Mouse (Mus musculus): ENCODE data around the gene Chst11. TPM values are rescaled to one million over a fixed set of nuclear protein-coding genes. Genes with fewer than 3 reads are reported as not detected.

Gene Chst11
- polyA plus RNA-seq, 1 experiment: 21.1 TPM

GRCm38 (mm10) chr10:82982286-82982685 is 3.0 kb upstream of the Chst11 start:
- 83% methylated on average over 3 of the region's 3 CpGs for WGBS
- TF ChIP-seq CTCF (IDR thresholded peaks at IDR 0.05; ENCODE audit: borderline replicate concordance, insufficient read depth, low read depth, low read length) (no peak), POLR2A (IDR thresholded peaks at IDR 0.05; ENCODE audit: borderline replicate concordance, insufficient read depth, low read length) (no peak)
- H3K4me3 ChIP-seq (replicated peaks; ENCODE audit: insufficient read depth, low read depth, low read length): no peak overlapping the region
- no peaks in the 10 kb centered on the region for H3K27me3 ChIP-seq (ENCODE audit: control insufficient read depth, insufficient read depth, low read length)
- no peak overlapping the region for H3K27ac ChIP-seq (ENCODE audit: insufficient read depth, low read length)
- peaks cover 8% of the 10 kb centered on the region; the same call in 1 of the 2 replicates for H3K4me1 ChIP-seq (ENCODE audit: control insufficient read depth, insufficient read depth, low read length)
- no peak for DNase-seq

GRCm38 (mm10) chr10:82985700-82986131 is 418 bp downstream of the Chst11 start:
- peak overlapping the region; percentile 67 for H3K4me3 ChIP-seq (replicated peaks; ENCODE audit: insufficient read depth, low read depth, low read length)
- peaks cover 12% of the 10 kb centered on the region; the same call in 1 of the 2 replicates for H3K4me1 ChIP-seq (ENCODE audit: control insufficient read depth, insufficient read depth, low read length)
- TF ChIP-seq POLR2A (IDR thresholded peaks at IDR 0.05; ENCODE audit: borderline replicate concordance, insufficient read depth, low read length): no peak
- peak; percentile 33; the same call in 1 of the 2 replicates for TF ChIP-seq CTCF (IDR thresholded peaks at IDR 0.05; ENCODE audit: borderline replicate concordance, insufficient read depth, low read depth, low read length)
- peak; percentile 70 to 77 for DNase-seq
- WGBS: under 1% methylated on average over 32 of the region's 32 CpGs
- H3K27me3 ChIP-seq (ENCODE audit: control insufficient read depth, insufficient read depth, low read length): no peaks in the 10 kb centered on the region
- peak overlapping the region; percentile 64 for H3K27ac ChIP-seq (ENCODE audit: insufficient read depth, low read length)

- 4% methylated on average over 21 of the region's 21 CpGs for WGBS
- no peak for DNase-seq
- peaks cover 12% of the 10 kb centered on the region; the same call in 1 of the 2 replicates for H3K4me1 ChIP-seq (ENCODE audit: control insufficient read depth, insufficient read depth, low read length)
These were observed 1.1 kb downstream of the Chst11 start for GRCm38 (mm10) chr10:82986251-82986992.

GRCm38 (mm10) chr10:82986993-82987349 is 1.7 kb downstream of the Chst11 start:
- no peak for DNase-seq
- no peak overlapping the region for H3K27ac ChIP-seq (ENCODE audit: insufficient read depth, low read length)
- TF ChIP-seq CTCF (IDR thresholded peaks at IDR 0.05; ENCODE audit: borderline replicate concordance, insufficient read depth, low read depth, low read length): no peak
- no peak for TF ChIP-seq POLR2A (IDR thresholded peaks at IDR 0.05; ENCODE audit: borderline replicate concordance, insufficient read depth, low read length)
- H3K27me3 ChIP-seq (ENCODE audit: control insufficient read depth, insufficient read depth, low read length): no peaks in the 10 kb centered on the region
- H3K4me3 ChIP-seq (replicated peaks; ENCODE audit: insufficient read depth, low read depth, low read length): peak overlapping the region; percentile 67
- peaks cover 12% of the 10 kb centered on the region; the same call in 1 of the 2 replicates for H3K4me1 ChIP-seq (ENCODE audit: control insufficient read depth, insufficient read depth, low read length)
- 31% methylated on average over 8 of the region's 8 CpGs for WGBS

More at GRCm38 (mm10) chr10:82986251-82986992, 1.1 kb downstream of the Chst11 start:
- Histone ChIP-seq H3K27me3 (ENCODE audit: control insufficient read depth, insufficient read depth, low read length) (no peaks in the 10 kb centered on the region), H3K4me3 (replicated peaks; ENCODE audit: insufficient read depth, low read depth, low read length) (peak overlapping the region; percentile 67), H3K27ac (ENCODE audit: insufficient read depth, low read length) (peak overlapping the region; percentile 64; the same call in 1 of the 2 replicates)
- TF ChIP-seq CTCF (IDR thresholded peaks at IDR 0.05; ENCODE audit: borderline replicate concordance, insufficient read depth, low read depth, low read length) (no peak), POLR2A (IDR thresholded peaks at IDR 0.05; ENCODE audit: borderline replicate concordance, insufficient read depth, low read length) (no peak)

- Histone ChIP-seq H3K27ac (ENCODE audit: insufficient read depth, low read length) (no peak overlapping the region), H3K4me1 (ENCODE audit: control insufficient read depth, insufficient read depth, low read length) (peaks cover 12% of the 10 kb centered on the region; the same call in 1 of the 2 replicates), H3K4me3 (replicated peaks; ENCODE audit: insufficient read depth, low read depth, low read length) (peak overlapping the region; percentile 51), H3K27me3 (ENCODE audit: control insufficient read depth, insufficient read depth, low read length) (no peaks in the 10 kb centered on the region)
- 51% methylated on average over 4 of the region's 4 CpGs for WGBS
- DNase-seq: no peak
- TF ChIP-seq CTCF (IDR thresholded peaks at IDR 0.05; ENCODE audit: borderline replicate concordance, insufficient read depth, low read depth, low read length) (no peak), POLR2A (IDR thresholded peaks at IDR 0.05; ENCODE audit: borderline replicate concordance, insufficient read depth, low read length) (no peak)
These were observed 2.1 kb downstream of the Chst11 start for GRCm38 (mm10) chr10:82987394-82987793.

GRCm38 (mm10) chr10:82989418-82990025 is 4.2 kb downstream of the Chst11 start:
- Histone ChIP-seq H3K4me1 (ENCODE audit: control insufficient read depth, insufficient read depth, low read length) (peaks cover 10% of the 10 kb centered on the region; the same call in 1 of the 2 replicates), H3K4me3 (replicated peaks; ENCODE audit: insufficient read depth, low read depth, low read length) (no peak overlapping the region), H3K27ac (ENCODE audit: insufficient read depth, low read length) (no peak overlapping the region), H3K27me3 (ENCODE audit: control insufficient read depth, insufficient read depth, low read length) (no peaks in the 10 kb centered on the region)
- DNase-seq: no peak
- 84% methylated on average over 13 of the region's 13 CpGs for WGBS
- TF ChIP-seq POLR2A (IDR thresholded peaks at IDR 0.05; ENCODE audit: borderline replicate concordance, insufficient read depth, low read length) (no peak), CTCF (IDR thresholded peaks at IDR 0.05; ENCODE audit: borderline replicate concordance, insufficient read depth, low read depth, low read length) (no peak)

GRCm38 (mm10) chr10:82990918-82991317 is 5.6 kb downstream of the Chst11 start:
- Histone ChIP-seq H3K4me1 (ENCODE audit: control insufficient read depth, insufficient read depth, low read length) (peaks cover 10% of the 10 kb centered on the region), H3K27me3 (ENCODE audit: control insufficient read depth, insufficient read depth, low read length) (no peaks in the 10 kb centered on the region), H3K4me3 (replicated peaks; ENCODE audit: insufficient read depth, low read depth, low read length) (no peak overlapping the region), H3K27ac (ENCODE audit: insufficient read depth, low read length) (no peak overlapping the region)
- no peak for TF ChIP-seq POLR2A (IDR thresholded peaks at IDR 0.05; ENCODE audit: borderline replicate concordance, insufficient read depth, low read length)
- no peak for TF ChIP-seq CTCF (IDR thresholded peaks at IDR 0.05; ENCODE audit: borderline replicate concordance, insufficient read depth, low read depth, low read length)
- 49% methylated on average over 7 of the region's 7 CpGs for WGBS
- DNase-seq: no peak
